Mouse (Mus musculus) liver, adult 2 months (tissue): ENCODE results near the gene Mrm2.

Source experiments
- CTCF ChIP-seq: fragments of 200-500 bp; IDR thresholded peaks from 2 replicates; pipeline ENCODE4 v1.5.1; 2011; ENCODE audit warnings: low read depth, low read length, control low read depth
- POLR2A ChIP-seq: fragments of 200-500 bp; IDR thresholded peaks from 2 replicates; pipeline ENCODE4 v1.6.1; 2011; ENCODE audit warnings: low read length, control low read depth; ENCODE audit not compliant: insufficient read depth; ENCODE audit errors: extremely low read depth

- no peak for TF ChIP-seq POLR2A
- TF ChIP-seq CTCF: no peak
These were observed 46.9 kb downstream of the Mrm2 start for GRCm38 (mm10) chr5:140284761-140285160.
